Mouse (Mus musculus): ENCODE results near the gene Mobp. TPM values are rescaled to one million over a fixed set of nuclear protein-coding genes. Genes with fewer than 3 reads are reported as not detected.

Mobp gene
- polyA plus RNA-seq, 1 experiment from 2014 or later = not detected

DNA sequence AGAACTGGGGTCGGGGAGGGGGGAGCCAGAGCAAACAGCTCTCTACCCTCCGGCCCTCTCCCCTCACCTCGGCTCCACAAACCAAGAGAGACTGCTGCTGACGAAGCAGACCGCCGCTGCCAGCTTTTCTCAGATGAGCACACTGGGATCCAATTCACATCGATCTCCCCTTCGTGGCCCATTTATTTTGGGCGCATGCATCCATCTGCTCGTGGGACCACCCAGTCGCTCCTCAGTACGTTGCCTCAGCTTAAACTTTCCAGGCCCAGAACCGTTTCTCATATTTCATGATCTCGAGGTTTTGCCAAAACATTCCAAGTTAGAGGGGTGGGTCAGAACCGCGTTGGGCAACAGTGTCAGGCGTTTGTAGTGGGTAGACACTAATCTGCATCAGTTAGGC, 57.4 kb downstream of the Mobp start:
- Histone ChIP-seq H3K27ac (ENCODE audit: low read depth) (no peak overlapping the region), H3K4me1 (ENCODE audit: insufficient read depth) (no peaks in the 10 kb centered on the region), H3K4me2 (no peak overlapping the region), H3K4me3 (ENCODE audit: low read depth, low read length) (no peak overlapping the region), H3K27me3 (ENCODE audit: insufficient read depth, low read length) (no peaks in the 10 kb centered on the region), H3K36me3 (ENCODE audit: insufficient read depth) (no peaks in the 10 kb centered on the region), H3K9me3 (ENCODE audit: low read depth, low read length) (no peaks in the 10 kb centered on the region), H3K9ac (no peak overlapping the region)
- no peak for TF ChIP-seq CTCF (IDR thresholded peaks at IDR 0.05; ENCODE audit: low read depth)
- DNase-seq = peak; percentile 14
- WGBS = 44% methylated on average over 17 of the region's 17 CpGs
- no peak for ATAC-seq (ENCODE audit: insufficient read depth)

DNA sequence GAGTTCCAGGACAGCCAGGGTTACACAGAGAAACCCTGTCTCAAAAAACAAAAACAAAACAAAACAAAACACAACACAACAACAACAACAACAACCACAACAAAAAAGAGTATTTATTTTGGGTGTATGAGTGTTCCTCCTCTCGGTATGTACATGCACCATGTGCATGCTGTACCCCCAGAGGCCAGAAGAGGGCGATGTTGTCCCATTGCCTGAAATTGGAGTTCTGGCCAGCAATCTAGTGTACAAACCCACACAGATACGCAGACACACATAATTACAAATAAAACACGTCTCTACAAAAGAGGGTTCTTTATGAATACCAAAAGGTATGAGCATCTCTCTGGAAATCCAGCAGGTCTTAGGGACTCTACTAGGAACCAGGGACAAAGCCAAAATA, 60.6 kb downstream of the Mobp start:
- H3K4me2 ChIP-seq = no peak overlapping the region
- peak; percentile 28 for DNase-seq
- H3K4me3 ChIP-seq (ENCODE audit: low read depth, low read length) = no peak overlapping the region
- H3K36me3 ChIP-seq (ENCODE audit: insufficient read depth) = no peaks in the 10 kb centered on the region
- H3K27ac ChIP-seq (ENCODE audit: low read depth) = no peak overlapping the region
- H3K4me1 ChIP-seq (ENCODE audit: insufficient read depth) = no peaks in the 10 kb centered on the region
- no peak for ATAC-seq (ENCODE audit: insufficient read depth)
- TF ChIP-seq CTCF (IDR thresholded peaks at IDR 0.05; ENCODE audit: low read depth) = peak; percentile 63
- H3K27me3 ChIP-seq (ENCODE audit: insufficient read depth, low read length) = no peaks in the 10 kb centered on the region
- H3K9ac ChIP-seq = no peak overlapping the region
- 67% methylated on average over 4 of the region's 4 CpGs for WGBS
- H3K9me3 ChIP-seq (ENCODE audit: low read depth, low read length) = no peaks in the 10 kb centered on the region

DNA sequence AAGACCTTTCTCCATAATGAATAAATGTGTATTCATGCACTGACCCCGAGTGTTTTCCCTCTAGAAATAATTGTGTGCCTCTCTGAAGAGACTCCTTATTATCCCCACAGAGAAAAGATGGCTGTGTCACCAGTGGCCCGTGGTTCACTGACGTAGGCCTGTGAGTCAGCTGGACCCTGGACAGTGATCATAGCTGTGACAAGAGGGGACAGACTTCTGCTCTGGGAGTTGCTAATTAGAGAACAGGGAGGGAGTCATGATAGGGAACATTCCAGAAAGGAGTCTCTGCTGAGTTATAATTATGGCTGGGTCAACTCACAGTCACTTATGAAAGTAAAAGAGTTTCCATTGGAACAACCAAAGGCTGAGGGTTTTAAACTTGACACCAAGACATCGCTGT, 61.4 kb downstream of the Mobp start:
- Histone ChIP-seq H3K4me2 (no peak overlapping the region), H3K4me3 (ENCODE audit: low read depth, low read length) (no peak overlapping the region), H3K9ac (no peak overlapping the region), H3K4me1 (ENCODE audit: insufficient read depth) (no peaks in the 10 kb centered on the region), H3K9me3 (ENCODE audit: low read depth, low read length) (no peaks in the 10 kb centered on the region), H3K36me3 (ENCODE audit: insufficient read depth) (no peaks in the 10 kb centered on the region), H3K27ac (ENCODE audit: low read depth) (no peak overlapping the region), H3K27me3 (ENCODE audit: insufficient read depth, low read length) (no peaks in the 10 kb centered on the region)
- WGBS = 70% methylated on average over 4 of the region's 4 CpGs
- no peak for ATAC-seq (ENCODE audit: insufficient read depth)
- no peak for TF ChIP-seq CTCF (IDR thresholded peaks at IDR 0.05; ENCODE audit: low read depth)
- no peak for DNase-seq

DNA sequence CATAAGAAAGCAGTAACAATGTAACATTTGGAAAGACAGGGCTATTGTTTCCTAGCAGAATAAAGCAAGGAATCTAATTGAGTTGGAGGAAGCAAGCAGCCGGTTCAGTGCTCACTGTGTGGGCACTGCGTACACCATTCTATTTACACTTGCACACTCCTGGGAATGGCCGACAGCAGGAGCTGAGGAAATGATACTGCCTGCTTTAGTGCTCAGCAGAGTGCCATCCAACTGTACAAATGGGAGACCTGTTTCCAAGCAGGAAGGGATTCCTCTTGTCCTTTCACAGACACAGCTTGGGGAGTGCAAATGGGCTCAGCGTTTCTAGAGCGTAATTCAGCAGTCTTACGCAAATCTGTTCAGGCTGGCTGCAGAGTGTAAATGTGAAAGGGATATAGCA, 63.4 kb downstream of the Mobp start:
- DNase-seq = no peak
- no peaks in the 10 kb centered on the region for H3K9me3 ChIP-seq (ENCODE audit: low read depth, low read length)
- no peak for ATAC-seq (ENCODE audit: insufficient read depth)
- no peak overlapping the region for H3K4me2 ChIP-seq
- no peaks in the 10 kb centered on the region for H3K4me1 ChIP-seq (ENCODE audit: insufficient read depth)
- no peaks in the 10 kb centered on the region for H3K27me3 ChIP-seq (ENCODE audit: insufficient read depth, low read length)
- no peak for TF ChIP-seq CTCF (IDR thresholded peaks at IDR 0.05; ENCODE audit: low read depth)
- no peak overlapping the region for H3K9ac ChIP-seq
- no peak overlapping the region for H3K4me3 ChIP-seq (ENCODE audit: low read depth, low read length)
- no peaks in the 10 kb centered on the region for H3K36me3 ChIP-seq (ENCODE audit: insufficient read depth)
- WGBS = 69% methylated on average over 6 of the region's 6 CpGs
- H3K27ac ChIP-seq (ENCODE audit: low read depth) = no peak overlapping the region

DNA sequence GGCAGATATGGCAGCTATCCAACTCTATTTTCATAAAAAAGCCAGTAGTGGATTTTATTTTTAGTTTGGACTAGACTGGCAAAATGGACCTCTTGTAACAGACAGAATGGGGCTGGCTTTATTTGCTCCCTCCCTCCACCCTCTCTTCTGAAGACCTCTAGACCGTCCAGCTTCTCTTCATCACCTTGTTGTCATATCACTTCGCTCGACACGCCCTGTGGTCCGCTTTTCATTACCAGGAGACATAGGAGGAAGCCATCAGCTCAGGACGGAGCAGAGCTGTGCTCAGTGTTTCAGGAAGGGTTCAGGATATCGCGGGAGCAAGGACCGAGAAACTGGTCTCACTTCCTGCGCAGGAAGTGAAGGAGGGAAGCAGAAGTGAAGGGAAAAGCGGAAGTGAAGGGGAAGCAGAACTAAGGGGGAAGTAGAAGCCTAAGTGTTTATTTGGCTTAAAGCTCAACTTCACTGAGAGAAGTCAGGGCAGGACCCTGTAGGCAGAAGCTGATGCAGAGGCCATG, 65.5 kb downstream of the Mobp start:
- ATAC-seq (ENCODE audit: insufficient read depth) (no peak), DNase-seq (no peak)
- H3K4me3 ChIP-seq (ENCODE audit: low read depth, low read length) = no peak overlapping the region
- no peak overlapping the region for H3K4me2 ChIP-seq
- WGBS = 57% methylated on average over 11 of the region's 11 CpGs
- H3K9me3 ChIP-seq (ENCODE audit: low read depth, low read length) = no peaks in the 10 kb centered on the region
- no peak overlapping the region for H3K9ac ChIP-seq
- no peak overlapping the region for H3K27ac ChIP-seq (ENCODE audit: low read depth)
- no peaks in the 10 kb centered on the region for H3K27me3 ChIP-seq (ENCODE audit: insufficient read depth, low read length)
- H3K4me1 ChIP-seq (ENCODE audit: insufficient read depth) = no peaks in the 10 kb centered on the region
- H3K36me3 ChIP-seq (ENCODE audit: insufficient read depth) = no peaks in the 10 kb centered on the region
- TF ChIP-seq CTCF (IDR thresholded peaks at IDR 0.05; ENCODE audit: low read depth) = no peak

DNA sequence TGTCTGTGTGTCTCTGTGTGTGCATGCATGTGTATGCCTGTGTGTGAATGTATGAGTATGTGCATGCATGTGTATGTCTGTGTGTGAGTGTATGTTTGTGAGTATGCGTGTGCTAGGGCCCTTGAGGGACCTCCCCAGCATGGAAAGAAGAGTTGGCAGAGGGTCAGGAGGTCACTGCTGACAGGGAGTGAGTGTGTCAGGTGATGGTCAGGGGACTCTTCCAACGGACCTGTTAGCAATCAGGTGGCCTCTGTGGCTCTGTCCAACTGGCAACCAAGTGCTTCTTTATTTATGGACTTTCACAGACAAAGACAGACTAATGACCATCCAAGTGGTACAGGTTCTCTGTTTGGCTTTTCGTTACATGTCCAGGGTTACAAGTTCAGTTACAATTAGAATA, 69.9 kb downstream of the Mobp start:
- no peak for TF ChIP-seq CTCF (IDR thresholded peaks at IDR 0.05; ENCODE audit: low read depth)
- 48% methylated on average over 3 of the region's 3 CpGs for WGBS

More for the DNA sequence above, 69.9 kb downstream of the Mobp start:
- H3K9ac ChIP-seq = no peak overlapping the region
- H3K27me3 ChIP-seq (ENCODE audit: insufficient read depth, low read length) = no peaks in the 10 kb centered on the region
- H3K4me1 ChIP-seq (ENCODE audit: insufficient read depth) = no peaks in the 10 kb centered on the region
- H3K9me3 ChIP-seq (ENCODE audit: low read depth, low read length) = no peaks in the 10 kb centered on the region
- no peak overlapping the region for H3K27ac ChIP-seq (ENCODE audit: low read depth)
- no peak overlapping the region for H3K4me2 ChIP-seq
- ATAC-seq (ENCODE audit: insufficient read depth) (no peak), DNase-seq (no peak)
- H3K4me3 ChIP-seq (ENCODE audit: low read depth, low read length) = no peak overlapping the region
- no peaks in the 10 kb centered on the region for H3K36me3 ChIP-seq (ENCODE audit: insufficient read depth)

Other genes with a start within 250 kb of the Mobp start
- gene Gorasp1, start 212.1 kb upstream of the Mobp start, polyA plus RNA-seq (2014; fragmentation: Nextera tagmentation; extraction: Ambion mirVana) = 30.0 and 30.8 TPM in 2 replicates
- 0.16 and 0.28 TPM in 2 replicates for gene Ttc21a, start 212.1 kb upstream of the Mobp start, polyA plus RNA-seq (2014; fragmentation: Nextera tagmentation; extraction: Ambion mirVana)
- 2.2 and 2.7 TPM in 2 replicates for gene Csrnp1, start 165.0 kb upstream of the Mobp start, polyA plus RNA-seq (2014; fragmentation: Nextera tagmentation; extraction: Ambion mirVana)
- gene Xirp1, start 126.1 kb upstream of the Mobp start, polyA plus RNA-seq (2014; fragmentation: Nextera tagmentation; extraction: Ambion mirVana) = 0.07 and 0.87 TPM in 2 replicates
- 8.7 and 9.7 TPM in 2 replicates for gene Cx3cr1, start 79.8 kb upstream of the Mobp start, polyA plus RNA-seq (2014; fragmentation: Nextera tagmentation; extraction: Ambion mirVana)
- 0.16 TPM in 1 of 2 replicates, not detected in the other for gene Ccr8, start 57.6 kb upstream of the Mobp start, polyA plus RNA-seq (2014; fragmentation: Nextera tagmentation; extraction: Ambion mirVana)
- gene Slc25a38, start 39.3 kb upstream of the Mobp start, polyA plus RNA-seq (2014; fragmentation: Nextera tagmentation; extraction: Ambion mirVana) = 26.9 and 31.4 TPM in 2 replicates
- gene Rpsa, start 22.0 kb upstream of the Mobp start, polyA plus RNA-seq (2014; fragmentation: Nextera tagmentation; extraction: Ambion mirVana) = 2,022 and 2,170 TPM in 2 replicates
- 0.09 and 0.18 TPM in 2 replicates for gene Myrip, start 151.8 kb downstream of the Mobp start, polyA plus RNA-seq (2014; fragmentation: Nextera tagmentation; extraction: Ambion mirVana)

Data from lung, embryonic 14.5 days (tissue).